Mouse (Mus musculus) intestine, embryonic 16.5 days (tissue): ENCODE measurements at regions not wholly inside any gene's neighbourhood (a gene's known extent, or its start where the extent isn't known, plus 50 kb on each side); places are given as distances from the start of the nearest gene placed in this dataset.
A peak's percentile ranks its signal among the peaks of the same experiment; 100 is the strongest.

Source experiments
- ATAC-seq: fragments of 200-750 bp; cut with Nextera tagmentation; 2 replicates; pipeline ENCODE4 v1.8.0; 2017; ENCODE audit warnings: moderate TSS enrichment, moderate library complexity
- H3K27ac ChIP-seq: fragments of 300-500 bp; sonication (generic); 2 replicates; pipeline ENCODE4 v1.5.1; 2014; ENCODE audit warnings: mild to moderate bottlenecking, low read length
- H3K27me3 ChIP-seq: fragments of 300-500 bp; sonication (generic); replicated peaks from 2 replicates; pipeline ENCODE4 v1.6.1; 2014; ENCODE audit warnings: low read length, control low read depth, mixed read lengths; ENCODE audit not compliant: control insufficient read depth, insufficient read depth
- H3K36me3 ChIP-seq: fragments of 300-500 bp; sonication (generic); 2 replicates; pipeline ENCODE4 v1.6.1; 2014; ENCODE audit warnings: low read length, control low read depth; ENCODE audit not compliant: control insufficient read depth, insufficient read depth
- H3K4me1 ChIP-seq: fragments of 300-500 bp; sonication (generic); 2 replicates; pipeline ENCODE4 v1.6.1; 2014; ENCODE audit warnings: low read length, control low read depth, mixed read lengths; ENCODE audit not compliant: control insufficient read depth, insufficient read depth
- H3K4me2 ChIP-seq: fragments of 300-500 bp; sonication (generic); 2 replicates; pipeline ENCODE4 v1.6.1; 2014; ENCODE audit warnings: low read depth, low read length, control low read depth
- H3K4me3 ChIP-seq: fragments of 300-500 bp; sonication (generic); 2 replicates; pipeline ENCODE4 v1.5.1; 2014; ENCODE audit warnings: mild to moderate bottlenecking, low read length
- H3K9ac ChIP-seq: fragments of 300-500 bp; sonication (generic); 2 replicates; pipeline ENCODE4 v1.6.1; 2014; ENCODE audit warnings: low read depth, low read length
- H3K9me3 ChIP-seq: fragments of 300-500 bp; sonication (generic); 2 replicates; pipeline ENCODE4 v1.6.1; 2016; ENCODE audit warnings: low read length, control low read depth; ENCODE audit not compliant: control insufficient read depth
- WGBS: fragments of 180-500 bp; shearing (Covaris S2); extraction: QIAGEN DNeasy Blood & Tissue Kit; methylation state at CpG from one replicate; pipeline ENCODE4 v1.1.7; 2014; 5-methylcytosine and 5-hydroxymethylcytosine counted together

DNA sequence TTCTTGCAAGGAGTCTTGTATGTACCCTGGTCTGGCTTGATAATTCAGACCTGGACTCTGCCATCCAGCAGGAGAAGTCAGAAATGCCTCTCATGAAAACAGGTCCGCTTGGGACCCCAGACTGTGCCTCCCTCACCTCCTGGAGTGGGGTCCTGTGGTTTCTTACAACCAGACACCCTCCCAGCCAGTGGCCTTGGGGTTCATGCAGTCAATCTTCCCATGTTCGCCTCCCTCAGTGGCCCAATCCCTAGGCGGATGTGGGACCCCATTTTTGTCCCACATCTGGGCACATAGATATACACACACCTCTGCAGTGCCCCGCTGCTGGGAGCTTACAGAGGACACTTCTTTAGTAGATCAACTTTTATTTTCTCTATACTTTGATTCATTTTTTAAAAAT lies 217.7 kb downstream of the Lrfn2 start:
- WGBS: 85% methylated on average over 4 of the region's 4 CpGs
- H3K4me1 ChIP-seq: no peaks in the 10 kb centered on the region
- ATAC-seq: no peak

DNA sequence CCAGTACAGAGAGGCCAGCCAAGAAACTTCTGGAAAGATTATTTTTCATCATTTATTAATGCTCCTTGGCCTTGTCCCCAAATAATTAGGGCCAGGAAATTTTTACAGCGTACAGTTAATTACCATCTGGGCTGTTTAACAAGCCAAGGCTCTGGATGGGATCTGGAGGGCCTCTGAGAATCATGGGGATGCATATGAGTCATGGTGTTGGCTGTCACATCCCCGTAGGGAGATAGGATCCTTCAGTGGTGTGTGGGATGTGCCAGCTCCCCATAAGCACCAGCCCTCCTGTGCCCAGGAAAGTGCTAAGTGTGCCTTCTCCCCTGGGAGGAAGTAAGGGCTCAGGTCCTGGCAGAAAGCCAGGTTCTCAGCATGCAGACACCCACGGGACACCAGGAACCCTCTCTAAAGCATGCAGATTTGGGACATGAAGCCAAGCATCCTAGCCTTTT lies 218.8 kb downstream of the Lrfn2 start:
- WGBS: 64% methylated on average over 3 of the region's 3 CpGs
- Histone ChIP-seq H3K4me3 (no peak overlapping the region), H3K36me3 (no peaks in the 10 kb centered on the region), H3K9me3 (no peaks in the 10 kb centered on the region), H3K4me1 (no peaks in the 10 kb centered on the region), H3K27ac (no peak overlapping the region), H3K27me3 (no peaks in the 10 kb centered on the region), H3K9ac (no peak overlapping the region), H3K4me2 (no peak overlapping the region)
- peak; percentile 53; the same call in 1 of the 2 replicates for ATAC-seq

More for the DNA sequence above, 217.7 kb downstream of the Lrfn2 start:
- Histone ChIP-seq H3K9me3 (no peaks in the 10 kb centered on the region), H3K27me3 (no peaks in the 10 kb centered on the region), H3K4me2 (no peak overlapping the region), H3K27ac (no peak overlapping the region), H3K4me3 (no peak overlapping the region), H3K9ac (no peak overlapping the region), H3K36me3 (no peaks in the 10 kb centered on the region)

DNA sequence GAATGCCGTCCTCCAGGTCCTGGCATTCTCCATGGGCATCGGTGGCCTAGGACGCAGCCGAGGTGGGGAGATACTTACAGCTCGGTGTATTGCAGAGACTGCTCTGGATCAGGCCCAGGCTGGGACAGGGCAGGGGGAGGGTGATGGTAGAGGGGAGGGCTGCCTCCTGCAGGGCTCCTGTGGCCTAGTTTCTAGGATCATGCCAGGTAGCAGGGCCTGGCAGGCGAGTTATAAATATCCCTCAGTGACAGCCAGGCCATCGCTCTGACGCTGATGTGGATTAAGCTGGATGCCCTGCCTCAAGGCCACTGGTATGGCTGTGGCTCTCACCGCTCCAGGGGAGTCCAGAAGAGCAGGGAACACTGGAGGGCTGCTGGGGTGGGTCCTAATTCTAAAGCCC lies 221.8 kb downstream of the Lrfn2 start:
- H3K9ac ChIP-seq: no peak overlapping the region
- H3K4me2 ChIP-seq: no peak overlapping the region
- 74% methylated on average over 9 of the region's 9 CpGs for WGBS
- no peaks in the 10 kb centered on the region for H3K9me3 ChIP-seq
- H3K36me3 ChIP-seq: no peaks in the 10 kb centered on the region
- no peak for ATAC-seq
- H3K4me1 ChIP-seq: no peaks in the 10 kb centered on the region
- H3K27ac ChIP-seq: no peak overlapping the region
- H3K27me3 ChIP-seq: no peaks in the 10 kb centered on the region
- no peak overlapping the region for H3K4me3 ChIP-seq

DNA sequence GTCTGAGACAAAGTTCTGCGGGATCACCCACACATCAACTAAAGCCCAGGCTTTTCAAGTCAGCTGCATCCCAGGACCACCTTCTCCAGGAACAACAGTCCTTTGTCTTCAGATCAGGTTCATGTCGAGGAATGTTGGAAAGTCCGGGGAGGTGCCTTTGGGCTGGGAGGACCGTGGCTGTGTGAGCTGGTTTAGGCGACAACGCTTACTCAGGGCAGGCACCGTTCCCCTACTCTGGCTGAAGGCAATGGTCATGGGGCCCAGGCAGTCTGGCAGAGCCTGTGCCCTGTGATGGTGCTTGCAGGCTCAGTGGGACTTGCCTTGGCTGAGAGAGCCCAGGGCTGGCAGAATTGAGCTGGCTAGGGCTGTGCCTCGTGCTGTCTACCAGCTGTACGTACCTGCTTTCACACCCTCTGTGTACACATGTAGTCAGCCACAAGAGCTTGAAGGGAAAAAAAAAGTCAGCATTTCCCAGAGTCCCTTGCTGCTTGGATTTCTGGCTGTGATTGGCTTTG lies 222.9 kb downstream of the Lrfn2 start:
- no peak for ATAC-seq
- Histone ChIP-seq H3K4me3 (no peak overlapping the region), H3K36me3 (no peaks in the 10 kb centered on the region), H3K27me3 (no peaks in the 10 kb centered on the region), H3K27ac (no peak overlapping the region), H3K9ac (no peak overlapping the region), H3K4me2 (no peak overlapping the region), H3K9me3 (no peaks in the 10 kb centered on the region), H3K4me1 (no peaks in the 10 kb centered on the region)
- 74% methylated on average over 9 of the region's 9 CpGs for WGBS

DNA sequence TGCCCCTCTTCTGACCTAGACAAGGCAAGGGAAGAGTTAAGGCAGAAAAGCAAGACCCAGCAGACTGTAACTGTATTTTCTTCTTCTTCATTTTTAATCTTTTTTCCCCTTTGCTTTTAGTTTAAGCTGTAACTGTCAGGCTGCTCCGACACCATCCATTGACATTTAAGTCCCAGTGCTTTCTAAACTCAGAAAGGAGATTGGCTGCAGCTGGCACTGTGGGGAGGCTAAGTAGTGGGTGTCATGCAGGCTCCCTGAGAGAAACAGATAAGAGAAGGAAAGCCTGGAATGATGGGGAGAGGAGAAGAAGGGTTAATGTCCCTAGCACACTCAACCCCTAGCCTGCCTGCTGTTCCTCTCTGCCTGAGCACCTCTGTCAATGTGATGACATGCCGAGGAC lies 225.4 kb downstream of the Lrfn2 start:
- Histone ChIP-seq H3K9ac (no peak overlapping the region), H3K27me3 (no peaks in the 10 kb centered on the region), H3K27ac (no peak overlapping the region), H3K4me1 (no peaks in the 10 kb centered on the region), H3K36me3 (no peaks in the 10 kb centered on the region), H3K4me3 (no peak overlapping the region), H3K4me2 (no peak overlapping the region), H3K9me3 (no peaks in the 10 kb centered on the region)
- ATAC-seq: no peak
- 69% methylated on average over 2 of the region's 2 CpGs for WGBS

DNA sequence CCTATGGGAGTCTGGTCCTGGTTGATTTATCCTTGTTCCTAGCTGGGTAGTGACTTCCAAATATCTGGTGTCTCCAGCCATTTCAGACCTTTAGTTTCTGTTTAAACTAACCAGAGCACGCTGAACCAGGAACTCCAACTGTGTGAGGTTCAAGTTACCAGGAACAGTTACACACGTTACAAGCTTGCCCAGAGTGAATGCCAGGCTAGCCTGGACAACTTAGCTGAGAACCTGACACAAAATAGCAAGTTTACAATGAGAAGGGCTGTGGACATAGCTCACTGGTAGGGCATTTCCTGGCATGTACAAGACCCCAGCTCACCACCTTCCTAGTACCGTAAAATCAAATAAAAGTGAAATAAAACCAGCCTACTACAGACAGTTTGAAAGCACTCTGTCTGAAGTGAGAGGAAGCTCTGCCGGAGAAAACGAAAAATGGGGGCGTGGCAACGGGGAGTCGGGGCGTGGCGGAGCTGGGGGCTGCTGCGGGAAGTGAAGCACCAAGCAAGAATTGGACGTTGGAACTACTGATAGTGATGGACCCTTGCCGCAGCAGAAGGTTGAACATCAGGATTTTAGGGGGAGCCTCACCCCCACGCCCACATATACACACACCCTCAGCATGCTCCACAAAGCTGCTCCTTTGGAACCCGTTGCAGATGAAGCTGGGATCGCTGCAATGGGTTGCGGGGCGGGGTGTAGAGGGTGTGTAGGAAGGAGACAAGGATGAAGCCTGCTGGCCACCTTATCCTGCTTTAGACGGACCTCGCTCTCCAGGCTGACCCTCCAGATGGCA lies 239.3 kb downstream of the Lrfn2 start:
- Histone ChIP-seq H3K4me3 (peak overlapping the region; percentile 46), H3K27ac (no peak overlapping the region), H3K9me3 (no peaks in the 10 kb centered on the region), H3K9ac (0 out of 2 replicates have a peak overlapping the region, but pooled peaks have one; percentile 6), H3K27me3 (peaks cover 7% of the 10 kb centered on the region; the same call in 1 of the 2 replicates), H3K36me3 (no peaks in the 10 kb centered on the region), H3K4me2 (peak overlapping the region; percentile 65), H3K4me1 (peaks cover 5% of the 10 kb centered on the region; the same call in 1 of the 2 replicates)
- WGBS: 3% methylated on average over 20 of the region's 20 CpGs
- ATAC-seq: peak; percentile 63

DNA sequence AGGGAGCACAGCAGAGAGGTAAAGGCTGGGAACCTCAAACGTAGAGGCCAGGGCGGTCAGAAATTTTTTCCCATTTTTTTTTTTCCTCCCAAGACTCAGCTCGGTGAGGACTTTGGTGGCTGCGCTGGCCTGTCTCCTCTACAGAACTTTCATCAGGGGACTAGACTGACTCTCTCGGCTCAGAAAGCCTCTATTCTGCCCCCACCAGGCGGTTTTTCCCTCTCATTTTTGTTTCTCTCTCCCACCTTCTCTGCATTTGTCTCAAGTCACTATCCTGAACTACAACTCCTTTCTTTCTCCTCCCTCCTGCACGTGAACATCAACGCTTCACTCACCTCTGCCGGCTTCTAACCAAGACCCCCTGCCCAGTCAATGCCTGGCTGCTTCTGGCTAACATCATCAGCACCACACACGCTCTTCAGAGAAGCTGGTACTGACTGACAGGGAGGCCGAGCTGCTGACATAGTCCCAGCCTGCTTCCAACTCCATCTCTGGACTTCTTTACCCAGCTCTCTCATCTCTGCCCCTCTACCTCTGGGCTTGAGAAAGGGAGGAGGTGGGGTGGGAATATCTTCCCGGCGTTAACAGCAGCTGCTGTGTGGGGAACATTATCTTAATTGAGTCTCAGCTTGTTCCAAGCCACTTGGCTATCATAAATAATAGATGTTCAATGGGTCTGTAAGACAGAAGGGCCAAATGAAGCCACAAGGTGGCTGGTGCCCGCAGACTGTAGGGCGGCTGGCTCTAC lies 240.0 kb downstream of the Lrfn2 start:
- Histone ChIP-seq H3K36me3 (no peaks in the 10 kb centered on the region), H3K4me3 (peak overlapping the region; percentile 46), H3K27me3 (peaks cover 7% of the 10 kb centered on the region; the same call in 1 of the 2 replicates), H3K27ac (no peak overlapping the region), H3K9me3 (no peaks in the 10 kb centered on the region), H3K4me2 (peak overlapping the region; percentile 65), H3K4me1 (peaks cover 5% of the 10 kb centered on the region; the same call in 1 of the 2 replicates), H3K9ac (0 out of 2 replicates have a peak overlapping the region, but pooled peaks have one; percentile 6)
- ATAC-seq: no peak
- WGBS: 16% methylated on average over 15 of the region's 15 CpGs

DNA sequence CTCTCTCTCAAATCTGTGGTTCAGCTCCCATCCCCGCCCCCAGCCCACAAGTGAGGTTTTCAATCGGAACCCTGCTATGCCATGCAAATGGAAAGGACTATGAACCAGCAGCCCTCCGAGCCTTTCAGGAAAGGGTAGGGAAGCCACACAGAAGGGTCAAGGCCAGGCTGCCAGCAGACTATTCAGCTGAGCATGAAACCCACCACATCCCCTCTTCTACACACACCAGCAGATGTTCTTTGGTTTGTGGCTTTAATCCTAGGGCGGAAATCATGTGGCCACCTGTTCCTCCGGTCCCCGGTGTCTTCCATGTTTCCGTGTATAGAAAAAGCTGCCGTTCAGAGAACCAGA lies 240.6 kb downstream of the Lrfn2 start:
- Histone ChIP-seq H3K27ac (no peak overlapping the region), H3K9ac (no peak overlapping the region), H3K27me3 (peaks cover 7% of the 10 kb centered on the region; the same call in 1 of the 2 replicates), H3K4me2 (no peak overlapping the region), H3K4me1 (peaks cover 5% of the 10 kb centered on the region; the same call in 1 of the 2 replicates), H3K9me3 (no peaks in the 10 kb centered on the region), H3K4me3 (no peak overlapping the region), H3K36me3 (no peaks in the 10 kb centered on the region)
- no peak for ATAC-seq
- 64% methylated on average over 8 of the region's 8 CpGs for WGBS

DNA sequence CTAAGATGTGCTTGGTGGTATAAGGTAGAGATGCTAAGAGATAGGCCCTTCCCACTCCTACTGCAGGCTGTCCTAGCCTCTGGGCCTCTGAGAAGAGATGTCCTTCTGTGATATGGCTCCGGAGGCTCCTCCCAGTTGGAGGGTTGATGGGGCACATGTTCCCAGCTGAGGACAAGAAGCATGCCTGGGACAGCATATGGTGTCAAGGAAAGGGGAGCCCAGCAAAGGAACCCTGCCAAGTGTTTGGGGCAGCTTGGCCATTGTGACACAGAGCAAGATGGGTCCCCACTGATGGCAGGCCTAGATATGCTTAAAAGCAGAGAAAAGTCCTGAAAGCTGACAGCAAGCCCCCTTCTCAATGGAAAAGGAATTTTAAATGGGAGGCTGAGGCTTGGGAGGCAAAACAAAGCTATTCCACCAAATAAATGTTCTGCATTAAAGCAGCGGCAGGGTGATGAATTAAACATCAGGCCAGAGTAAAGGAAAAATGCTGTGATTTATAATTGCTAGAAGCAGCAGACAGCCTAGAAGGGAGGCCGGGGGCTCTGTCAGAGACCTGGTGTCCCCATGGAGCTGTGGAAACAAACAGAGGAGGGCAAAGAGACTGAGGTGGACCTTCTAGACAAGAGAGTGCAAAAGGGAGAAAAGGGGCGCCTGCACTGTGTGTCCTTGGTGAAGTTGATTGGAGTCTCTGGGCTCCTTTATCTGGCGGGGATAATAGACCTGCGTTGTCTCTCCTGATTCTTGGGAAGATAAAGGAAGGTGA lies 246.0 kb downstream of the Lrfn2 start:
- no peak overlapping the region for H3K9ac ChIP-seq

More for the DNA sequence above, 246.0 kb downstream of the Lrfn2 start:
- H3K27ac ChIP-seq: no peak overlapping the region
- no peak for ATAC-seq
- H3K36me3 ChIP-seq: no peaks in the 10 kb centered on the region
- H3K4me3 ChIP-seq: no peak overlapping the region
- no peaks in the 10 kb centered on the region for H3K27me3 ChIP-seq
- no peaks in the 10 kb centered on the region for H3K9me3 ChIP-seq
- H3K4me1 ChIP-seq: no peaks in the 10 kb centered on the region
- WGBS: 64% methylated on average over 6 of the region's 6 CpGs
- H3K4me2 ChIP-seq: no peak overlapping the region
